Mouse (Mus musculus): ENCODE data around the gene Gpr19.

DNA sequence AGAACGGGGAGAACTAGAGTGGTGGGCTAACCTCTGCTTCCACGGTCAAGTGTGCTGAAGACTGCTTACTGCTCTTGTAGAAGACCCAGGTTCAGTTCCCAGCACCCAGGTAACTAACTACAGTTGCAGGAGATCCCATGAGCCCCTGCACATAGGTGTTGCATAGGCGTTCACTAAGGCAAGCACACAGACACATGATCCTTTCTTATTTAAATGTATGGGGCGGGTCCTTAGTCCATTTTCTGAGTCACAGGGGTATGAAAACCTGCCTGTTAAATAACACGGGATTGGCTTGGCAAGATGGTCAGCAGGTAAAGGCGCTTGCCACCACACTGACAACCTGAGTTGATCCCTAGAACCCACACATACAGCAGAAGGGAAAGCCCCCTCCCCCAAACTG is 39.4 kb downstream of the Gpr19 start:
- TF ChIP-seq POLR2A (IDR thresholded peaks at IDR 0.05; ENCODE audit: extremely low read depth, insufficient read depth, low read length), result no peak
- no peak for TF ChIP-seq CTCF (IDR thresholded peaks at IDR 0.05; ENCODE audit: extremely low read depth, insufficient read depth, low read length)

All from cortical plate, adult 2 months (tissue).